Mouse (Mus musculus) spleen, adult 2 months (tissue): ENCODE measurements at regions not wholly inside any gene's neighbourhood (a gene's known extent, or its start where the extent isn't known, plus 50 kb on each side); places are given as distances from the start of the nearest gene placed in this dataset.

ENCODE experiments used
- CTCF ChIP-seq: fragments of 200-500 bp; IDR thresholded peaks from 2 replicates; pipeline ENCODE4 v1.5.1; 2011; ENCODE audit warnings: mild to moderate bottlenecking, inconsistent platforms; ENCODE audit not compliant: insufficient read depth, insufficient read length, insufficient replicate concordance; ENCODE audit errors: extremely low read depth
- POLR2A ChIP-seq: fragments of 200-500 bp; IDR thresholded peaks from 2 replicates; pipeline ENCODE4 v1.6.1; 2011; ENCODE audit warnings: low read depth, low read length, inconsistent platforms

DNA sequence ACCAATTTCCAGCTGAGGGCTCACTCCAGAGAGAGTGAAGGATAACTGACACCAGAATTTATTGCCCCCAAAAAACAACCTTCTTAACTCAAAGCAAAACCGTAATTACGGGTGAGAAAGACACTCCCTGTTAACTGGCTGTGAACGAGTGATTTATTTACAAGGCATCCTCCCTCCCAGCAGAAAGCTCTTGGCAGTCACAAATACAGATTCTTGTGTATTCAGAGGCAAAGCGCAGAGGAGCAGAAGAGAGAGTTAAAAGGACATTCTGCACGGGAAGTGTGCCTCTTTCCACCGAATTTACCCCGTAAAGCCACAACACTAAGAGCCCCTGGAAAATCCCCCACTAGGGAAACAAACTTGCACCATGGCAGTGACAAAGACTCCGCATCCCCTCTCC is 312.3 kb upstream of the Jarid2 start:
- TF ChIP-seq POLR2A (no peak), CTCF (no peak)
